Mouse (Mus musculus) intestine, embryonic 16.5 days (tissue): ENCODE results near the gene Snx11. TPM values are rescaled to one million over a fixed set of nuclear protein-coding genes. Genes with fewer than 3 reads are reported as not detected.
"Not testable (repeated sequence)": the region's sequence is repeated elsewhere in the genome, so short reads cannot be mapped to it uniquely, and the experiment has no call there.

ENCODE experiments used
- ATAC-seq: fragments of 200-750 bp; cut with Nextera tagmentation; 2 replicates; pipeline ENCODE4 v1.8.0; 2017; ENCODE audit warnings: moderate TSS enrichment, moderate library complexity
- H3K27ac ChIP-seq: fragments of 300-500 bp; sonication (generic); 2 replicates; pipeline ENCODE4 v1.5.1; 2014; ENCODE audit warnings: mild to moderate bottlenecking, low read length
- H3K27me3 ChIP-seq: fragments of 300-500 bp; sonication (generic); replicated peaks from 2 replicates; pipeline ENCODE4 v1.6.1; 2014; ENCODE audit warnings: low read length, control low read depth, mixed read lengths; ENCODE audit not compliant: control insufficient read depth, insufficient read depth
- H3K36me3 ChIP-seq: fragments of 300-500 bp; sonication (generic); 2 replicates; pipeline ENCODE4 v1.6.1; 2014; ENCODE audit warnings: low read length, control low read depth; ENCODE audit not compliant: control insufficient read depth, insufficient read depth
- H3K4me1 ChIP-seq: fragments of 300-500 bp; sonication (generic); 2 replicates; pipeline ENCODE4 v1.6.1; 2014; ENCODE audit warnings: low read length, control low read depth, mixed read lengths; ENCODE audit not compliant: control insufficient read depth, insufficient read depth
- H3K4me2 ChIP-seq: fragments of 300-500 bp; sonication (generic); 2 replicates; pipeline ENCODE4 v1.6.1; 2014; ENCODE audit warnings: low read depth, low read length, control low read depth
- H3K4me3 ChIP-seq: fragments of 300-500 bp; sonication (generic); 2 replicates; pipeline ENCODE4 v1.5.1; 2014; ENCODE audit warnings: mild to moderate bottlenecking, low read length
- H3K9ac ChIP-seq: fragments of 300-500 bp; sonication (generic); 2 replicates; pipeline ENCODE4 v1.6.1; 2014; ENCODE audit warnings: low read depth, low read length
- H3K9me3 ChIP-seq: fragments of 300-500 bp; sonication (generic); 2 replicates; pipeline ENCODE4 v1.6.1; 2016; ENCODE audit warnings: low read length, control low read depth; ENCODE audit not compliant: control insufficient read depth
- WGBS: fragments of 180-500 bp; shearing (Covaris S2); extraction: QIAGEN DNeasy Blood & Tissue Kit; methylation state at CpG from one replicate; pipeline ENCODE4 v1.1.7; 2014; 5-methylcytosine and 5-hydroxymethylcytosine counted together
- polyA plus RNA-seq: library from polyadenylated mRNA; unstranded; fragments of >200 nt; fragmentation: Nextera tagmentation; extraction: Ambion mirVana; gene quantifications from 2 replicates; pipeline ENCODE4 v1.2.1, GENCODE M21; 2015

Snx11 gene
- polyA plus RNA-seq, 1 experiment from 2014 or later = 13.1 TPM

GRCm38 (mm10) chr11:96781425-96781824 is 4.1 kb upstream of the Snx11 start:
- H3K9me3 ChIP-seq = no peaks in the 10 kb centered on the region
- H3K36me3 ChIP-seq = no peaks in the 10 kb centered on the region
- H3K4me1 ChIP-seq = peaks cover 6% of the 10 kb centered on the region
- no peak overlapping the region for H3K27ac ChIP-seq
- no peak overlapping the region for H3K9ac ChIP-seq
- H3K27me3 ChIP-seq = no peaks in the 10 kb centered on the region
- no peak overlapping the region for H3K4me3 ChIP-seq
- 81% methylated on average over 2 of the region's 2 CpGs for WGBS
- H3K4me2 ChIP-seq = no peak overlapping the region
- no peak for ATAC-seq

GRCm38 (mm10) chr11:96780306-96780705 is 2.9 kb upstream of the Snx11 start:
- H3K27me3 ChIP-seq = no peaks in the 10 kb centered on the region
- H3K36me3 ChIP-seq = no peaks in the 10 kb centered on the region
- H3K4me2 ChIP-seq = no peak overlapping the region
- no peaks in the 10 kb centered on the region for H3K9me3 ChIP-seq
- H3K9ac ChIP-seq = no peak overlapping the region
- WGBS = 69% methylated on average over 5 of the region's 5 CpGs
- no peak overlapping the region for H3K27ac ChIP-seq
- no peak for ATAC-seq
- H3K4me1 ChIP-seq = peaks cover 10% of the 10 kb centered on the region
- H3K4me3 ChIP-seq = no peak overlapping the region

GRCm38 (mm10) chr11:96778061-96778627 is 785 bp upstream of the Snx11 start:
- Histone ChIP-seq H3K4me2 (peak overlapping the region; percentile 86), H3K9ac (peak overlapping the region; percentile 72), H3K27ac (peak overlapping the region; percentile 72), H3K4me3 (peak overlapping the region; percentile 82)
- not testable (repeated sequence) for H3K4me1 ChIP-seq, H3K36me3 ChIP-seq, ATAC-seq, H3K27me3 ChIP-seq, H3K9me3 ChIP-seq
- WGBS = 64% methylated on average over 10 of the region's 10 CpGs

GRCm38 (mm10) chr11:96776068-96776467 is 1.3 kb downstream of the Snx11 start:
- peak overlapping the region; percentile 86; the same call in 1 of the 2 replicates for H3K4me2 ChIP-seq
- H3K36me3 ChIP-seq = peaks cover 9% of the 10 kb centered on the region; the same call in 1 of the 2 replicates
- H3K9ac ChIP-seq = peak overlapping the region; percentile 72; the same call in 1 of the 2 replicates
- no peak overlapping the region for H3K27ac ChIP-seq
- H3K27me3 ChIP-seq = no peaks in the 10 kb centered on the region
- ATAC-seq = no peak
- no peaks in the 10 kb centered on the region for H3K9me3 ChIP-seq
- H3K4me1 ChIP-seq = peaks cover 10% of the 10 kb centered on the region
- WGBS = 38% methylated on average over 3 of the region's 3 CpGs
- H3K4me3 ChIP-seq = no peak overlapping the region; the same call in 1 of the 2 replicates

GRCm38 (mm10) chr11:96775665-96776064 is 1.7 kb downstream of the Snx11 start:
- peaks cover 10% of the 10 kb centered on the region; the same call in 1 of the 2 replicates for H3K36me3 ChIP-seq
- WGBS = 74% methylated on average over 7 of the region's 7 CpGs
- H3K27me3 ChIP-seq = no peaks in the 10 kb centered on the region
- H3K4me3 ChIP-seq = no peak overlapping the region
- no peaks in the 10 kb centered on the region for H3K9me3 ChIP-seq
- no peak overlapping the region for H3K9ac ChIP-seq
- H3K4me2 ChIP-seq = no peak overlapping the region
- H3K4me1 ChIP-seq = peaks cover 10% of the 10 kb centered on the region
- no peak overlapping the region for H3K27ac ChIP-seq
- ATAC-seq = no peak

GRCm38 (mm10) chr11:96775063-96775462 is 2.3 kb downstream of the Snx11 start:
- Histone ChIP-seq H3K9me3 (no peaks in the 10 kb centered on the region), H3K27me3 (no peaks in the 10 kb centered on the region), H3K4me3 (no peak overlapping the region), H3K36me3 (peaks cover 12% of the 10 kb centered on the region; the same call in 1 of the 2 replicates), H3K4me1 (peaks cover 10% of the 10 kb centered on the region), H3K27ac (no peak overlapping the region), H3K4me2 (no peak overlapping the region), H3K9ac (no peak overlapping the region)
- WGBS = 83% methylated on average over 8 of the region's 8 CpGs
- ATAC-seq = no peak

- Histone ChIP-seq H3K27ac (no peak overlapping the region), H3K4me2 (no peak overlapping the region), H3K4me3 (no peak overlapping the region), H3K9ac (no peak overlapping the region), H3K4me1 (peaks cover 10% of the 10 kb centered on the region), H3K27me3 (no peaks in the 10 kb centered on the region), H3K36me3 (peaks cover 15% of the 10 kb centered on the region; the same call in 1 of the 2 replicates), H3K9me3 (no peaks in the 10 kb centered on the region)
- 82% methylated on average over 3 of the region's 3 CpGs for WGBS
- ATAC-seq = no peak
These were observed 2.8 kb downstream of the Snx11 start for GRCm38 (mm10) chr11:96774536-96774935.

- WGBS = 86% methylated on average over 9 of the region's 9 CpGs
- H3K4me1 ChIP-seq = peaks cover 10% of the 10 kb centered on the region
- no peak overlapping the region for H3K27ac ChIP-seq
- no peak overlapping the region for H3K4me2 ChIP-seq
- peaks cover 17% of the 10 kb centered on the region; the same call in 1 of the 2 replicates for H3K36me3 ChIP-seq
- H3K27me3 ChIP-seq = no peaks in the 10 kb centered on the region
- no peak overlapping the region for H3K9ac ChIP-seq
- H3K9me3 ChIP-seq = no peaks in the 10 kb centered on the region
- no peak overlapping the region for H3K4me3 ChIP-seq
- ATAC-seq = no peak
These were observed 4.9 kb downstream of the Snx11 start for GRCm38 (mm10) chr11:96772413-96772812.

GRCm38 (mm10) chr11:96771274-96771975 is 5.9 kb downstream of the Snx11 start:
- Histone ChIP-seq H3K36me3 (peaks cover 17% of the 10 kb centered on the region; the same call in 1 of the 2 replicates), H3K4me1 (peaks cover 4% of the 10 kb centered on the region), H3K9me3 (no peaks in the 10 kb centered on the region), H3K27me3 (no peaks in the 10 kb centered on the region), H3K9ac (no peak overlapping the region), H3K27ac (no peak overlapping the region), H3K4me2 (no peak overlapping the region), H3K4me3 (no peak overlapping the region)
- 92% methylated on average over 9 of the region's 9 CpGs for WGBS
- no peak for ATAC-seq
